Mouse (Mus musculus) liver, embryonic 11.5 days (tissue): ENCODE measurements around the gene Nptxr. TPM values are rescaled to one million over a fixed set of nuclear protein-coding genes. Genes with fewer than 3 reads are reported as not detected.

ENCODE experiments used
- polyA plus RNA-seq: library from polyadenylated mRNA; unstranded; fragments of >200 nt; fragmentation: Nextera tagmentation; extraction: Ambion mirVana; gene quantifications from 2 replicates; pipeline ENCODE4 v1.2.1, GENCODE M21; 2014

Nptxr gene
- polyA plus RNA-seq, 1 experiment from 2014 or later, result 0.43 TPM

Other genes with a start within 250 kb of the Nptxr start
- 0.88 and 0.94 TPM in 2 replicates for gene Dmc1, start 199.7 kb downstream of the Nptxr start, polyA plus RNA-seq
- gene Fam227a, start 145.8 kb downstream of the Nptxr start, polyA plus RNA-seq, result 0.32 and 0.74 TPM in 2 replicates
- gene Cby1, start 145.6 kb downstream of the Nptxr start, polyA plus RNA-seq, result 32.9 and 34.1 TPM in 2 replicates
- gene Tomm22, start 133.9 kb downstream of the Nptxr start, polyA plus RNA-seq, result 306 and 326 TPM in 2 replicates
- 25.9 and 28.3 TPM in 2 replicates for gene Josd1, start 116.8 kb downstream of the Nptxr start, polyA plus RNA-seq
- gene Gtpbp1, start 113.9 kb downstream of the Nptxr start, polyA plus RNA-seq, result 58.8 and 61.8 TPM in 2 replicates
- gene Sun2, start 62.2 kb downstream of the Nptxr start, polyA plus RNA-seq, result 2.2 and 2.5 TPM in 2 replicates
- gene Dnal4, start 26.9 kb downstream of the Nptxr start, polyA plus RNA-seq, result 25.0 and 28.6 TPM in 2 replicates
- not detected in 2 replicates for gene Npcd, start 29.5 kb upstream of the Nptxr start, polyA plus RNA-seq
- gene Cbx6, start 29.9 kb upstream of the Nptxr start, polyA plus RNA-seq, result 16.3 and 16.8 TPM in 2 replicates
- gene Apobec3, start 86.9 kb upstream of the Nptxr start, polyA plus RNA-seq, result 72.8 and 76.7 TPM in 2 replicates
- 2.5 TPM in 2 replicates for gene Cbx7, start 166.4 kb upstream of the Nptxr start, polyA plus RNA-seq
- gene Pdgfb, start 210.2 kb upstream of the Nptxr start, polyA plus RNA-seq, result 2.4 and 2.7 TPM in 2 replicates